Mouse (Mus musculus) heart, postnatal 0 days (tissue): ENCODE data around the gene Mad1l1. TPM values are rescaled to one million over a fixed set of nuclear protein-coding genes. Genes with fewer than 3 reads are reported as not detected.

Experiments used
- ATAC-seq: fragments of 200-750 bp; cut with Nextera tagmentation; 2 replicates; pipeline ENCODE4 v1.8.0; 2017; ENCODE audit warnings: low read depth, moderate number of reproducible peaks, moderate library complexity; ENCODE audit not compliant: insufficient read depth
- DNase-seq: peaks from one replicate; pipeline ENCODE4 v3.0.0-alpha.2; 2016; ENCODE audit warnings: low spot score
- H3K27ac ChIP-seq: fragments of 300-500 bp; sonication (generic); 2 replicates; pipeline ENCODE4 v1.5.1; 2014; ENCODE audit warnings: low read depth, mild to moderate bottlenecking
- H3K27me3 ChIP-seq: fragments of 300-500 bp; sonication (generic); 2 replicates; pipeline ENCODE4 v1.6.1; 2014; ENCODE audit warnings: low read length, mixed read lengths; ENCODE audit not compliant: control insufficient read depth, insufficient read depth
- H3K36me3 ChIP-seq: fragments of 300-500 bp; sonication (generic); replicated peaks from 2 replicates; pipeline ENCODE4 v1.6.1; 2014; ENCODE audit warnings: low read length, mixed read lengths; ENCODE audit not compliant: control insufficient read depth, insufficient read depth
- H3K4me1 ChIP-seq: fragments of 300-500 bp; sonication (generic); 2 replicates; pipeline ENCODE4 v1.6.1; 2014; ENCODE audit warnings: antibody characterized with exemption; ENCODE audit not compliant: control insufficient read depth, insufficient read depth
- H3K4me2 ChIP-seq: fragments of 300-500 bp; sonication (generic); 2 replicates; pipeline ENCODE4 v1.6.1; 2014; ENCODE audit warnings: low read depth, mild to moderate bottlenecking, low read length, moderate library complexity
- H3K4me3 ChIP-seq: fragments of 300-500 bp; sonication (generic); 2 replicates; pipeline ENCODE4 v1.5.1; 2014; ENCODE audit warnings: low read depth, low read length
- H3K9ac ChIP-seq: fragments of 300-500 bp; sonication (generic); replicated peaks from 2 replicates; pipeline ENCODE4 v1.6.1; 2014; ENCODE audit warnings: low read depth, low read length, mixed read lengths
- H3K9me3 ChIP-seq: fragments of 300-500 bp; sonication (generic); replicated peaks from 2 replicates; pipeline ENCODE4 v1.6.1; 2016; ENCODE audit warnings: low read length; ENCODE audit not compliant: control insufficient read depth
- CTCF ChIP-seq: IDR thresholded peaks from 2 replicates; pipeline ENCODE4 v1.5.1; 2016; ENCODE audit warnings: antibody characterized with exemption, control low read depth, low read depth
- EP300 ChIP-seq: IDR thresholded peaks from 2 replicates; pipeline ENCODE4 v1.6.1; 2016; ENCODE audit warnings: antibody characterized with exemption, low read depth
- WGBS: fragments of 180-500 bp; shearing (Covaris S2); extraction: QIAGEN DNeasy Blood & Tissue Kit; methylation state at CpG from one replicate; pipeline ENCODE4 v1.1.7; 2014; 5-methylcytosine and 5-hydroxymethylcytosine counted together
- polyA plus RNA-seq: library from polyadenylated mRNA; unstranded; fragments of >200 nt; fragmentation: Nextera tagmentation; extraction: Ambion mirVana; gene quantifications from 2 replicates; pipeline ENCODE4 v1.2.1, GENCODE M21; 2015
- total RNA-seq: library from RNA; depleted of rRNA; stranded (reverse); fragments of >200 nt; gene quantifications from 2 replicates; pipeline ENCODE4 v1.2.3, GENCODE M21; 2014; ENCODE audit warnings: low replicate concordance

Mad1l1 gene
- total and polyA plus RNA-seq, 2 experiments from 2014 or later: 15.1 to 20.6 TPM

- H3K36me3 ChIP-seq: peaks cover 44% of the 10 kb centered on the region
- ATAC-seq: no peak
These were observed 29.6 kb upstream of the Mad1l1 start for GRCm38 (mm10) chr5:140350731-140351497.

GRCm38 (mm10) chr5:140349882-140350281 is 28.5 kb upstream of the Mad1l1 start:
- H3K9ac ChIP-seq: no peak overlapping the region
- TF ChIP-seq EP300 (no peak), CTCF (no peak)
- no peak overlapping the region for H3K4me3 ChIP-seq
- H3K27ac ChIP-seq: no peak overlapping the region
- ATAC-seq (no peak), DNase-seq (no peak)
- no peaks in the 10 kb centered on the region for H3K27me3 ChIP-seq
- H3K36me3 ChIP-seq: peaks cover 42% of the 10 kb centered on the region
- H3K4me2 ChIP-seq: no peak overlapping the region
- H3K4me1 ChIP-seq: no peaks in the 10 kb centered on the region
- 91% methylated on average over 9 of the region's 9 CpGs for WGBS
- no peaks in the 10 kb centered on the region for H3K9me3 ChIP-seq

More at GRCm38 (mm10) chr5:140350731-140351497, 29.6 kb upstream of the Mad1l1 start:
- no peak for DNase-seq
- 89% methylated on average over 8 of the region's 8 CpGs for WGBS
- H3K4me2 ChIP-seq: no peak overlapping the region
- TF ChIP-seq CTCF: no peak
- TF ChIP-seq EP300: no peak
- no peaks in the 10 kb centered on the region for H3K27me3 ChIP-seq
- no peak overlapping the region for H3K27ac ChIP-seq
- H3K9me3 ChIP-seq: no peaks in the 10 kb centered on the region
- no peak overlapping the region for H3K9ac ChIP-seq
- no peak overlapping the region for H3K4me3 ChIP-seq
- H3K4me1 ChIP-seq: no peaks in the 10 kb centered on the region

- ATAC-seq (no peak), DNase-seq (no peak)
- H3K4me2 ChIP-seq: no peak overlapping the region
- WGBS: 58% methylated on average over 1 of the region's 1 CpGs
- no peaks in the 10 kb centered on the region for H3K4me1 ChIP-seq
- no peak for TF ChIP-seq CTCF
- TF ChIP-seq EP300: no peak
- no peaks in the 10 kb centered on the region for H3K27me3 ChIP-seq
- no peaks in the 10 kb centered on the region for H3K9me3 ChIP-seq
- H3K4me3 ChIP-seq: no peak overlapping the region
- no peak overlapping the region for H3K9ac ChIP-seq
- H3K27ac ChIP-seq: no peak overlapping the region
- H3K36me3 ChIP-seq: peaks cover 22% of the 10 kb centered on the region
These were observed 24.7 kb upstream of the Mad1l1 start for GRCm38 (mm10) chr5:140346050-140346449.

GRCm38 (mm10) chr5:140345244-140345643 is 23.9 kb upstream of the Mad1l1 start:
- Histone ChIP-seq H3K9me3 (no peaks in the 10 kb centered on the region), H3K36me3 (peaks cover 20% of the 10 kb centered on the region; the same call in 1 of the 2 replicates), H3K4me3 (no peak overlapping the region), H3K27ac (no peak overlapping the region), H3K4me1 (no peaks in the 10 kb centered on the region), H3K4me2 (no peak overlapping the region), H3K9ac (no peak overlapping the region), H3K27me3 (no peaks in the 10 kb centered on the region)
- no peak for TF ChIP-seq EP300
- TF ChIP-seq CTCF: no peak
- no peak for DNase-seq
- WGBS: 85% methylated on average over 4 of the region's 4 CpGs
- no peak for ATAC-seq

- H3K36me3 ChIP-seq: peaks cover 40% of the 10 kb centered on the region
- no peaks in the 10 kb centered on the region for H3K4me1 ChIP-seq
- H3K9me3 ChIP-seq: no peaks in the 10 kb centered on the region
- no peak overlapping the region for H3K27ac ChIP-seq
- WGBS: 73% methylated on average over 4 of the region's 4 CpGs
- TF ChIP-seq EP300 (no peak), CTCF (peak; percentile 36)
- no peak overlapping the region for H3K4me3 ChIP-seq
- no peaks in the 10 kb centered on the region for H3K27me3 ChIP-seq
- ATAC-seq: no peak
- no peak for DNase-seq
- H3K4me2 ChIP-seq: no peak overlapping the region
- H3K9ac ChIP-seq: no peak overlapping the region
These were observed 21.5 kb upstream of the Mad1l1 start for GRCm38 (mm10) chr5:140342880-140343279.

- TF ChIP-seq CTCF (no peak), EP300 (no peak)
- WGBS: 68% methylated on average over 3 of the region's 3 CpGs
- no peaks in the 10 kb centered on the region for H3K4me1 ChIP-seq
- no peak for ATAC-seq
- no peak overlapping the region for H3K4me3 ChIP-seq
- H3K4me2 ChIP-seq: no peak overlapping the region
- H3K9me3 ChIP-seq: no peaks in the 10 kb centered on the region
- DNase-seq: no peak
- H3K36me3 ChIP-seq: peaks cover 43% of the 10 kb centered on the region
- H3K27me3 ChIP-seq: no peaks in the 10 kb centered on the region
- no peak overlapping the region for H3K9ac ChIP-seq
- no peak overlapping the region for H3K27ac ChIP-seq
These were observed 18.5 kb upstream of the Mad1l1 start for GRCm38 (mm10) chr5:140339836-140340235.
